Comparison of ENCODE assay signal across 10 mouse cellular contexts in genomic region chr13:113595987-113596386, GRCm38 (mm10). TPM values are rescaled to one million over a fixed set of nuclear protein-coding genes. Genes with fewer than 3 reads are reported as not detected.
DNase-seq lines count a peak whose midpoint lies in the region; ATAC-seq and TF ChIP-seq lines count a peak whose summit lies in the region.
"Had no signal": no experiment of that assay in that cellular context is flagged by ENCODE, and none has a peak within 500 bp of the region (broad histone marks: within the 10 kb centered on the region; RNA-seq: fewer than 3 reads in every experiment).

No protein-coding gene starts in this region.

- no peaks in the 10 kb centered on the region for H3K9me3 ChIP-seq in hindbrain, postnatal 0 days (ENCODE audit: low read length)
- no peaks in the 10 kb centered on the region for H3K9me3 ChIP-seq in hindbrain, embryonic 10.5 days

- H3K4me1 ChIP-seq in hindbrain, postnatal 0 days (ENCODE audit: insufficient read depth, low read length): peaks cover 4% of the 10 kb centered on the region; the same call in 1 of the 2 replicates
- peaks cover 35% of the 10 kb centered on the region for H3K4me1 ChIP-seq in hindbrain, embryonic 10.5 days (replicated peaks)

- WGBS in hindbrain, postnatal 0 days: 30% methylated on average over 8 of the region's 8 CpGs
- 79% methylated on average over 8 of the region's 8 CpGs for WGBS in hindbrain, embryonic 10.5 days

- no peaks in the 10 kb centered on the region for H3K36me3 ChIP-seq in hindbrain, postnatal 0 days (ENCODE audit: insufficient read depth, low read length)
- peaks cover 42% of the 10 kb centered on the region for H3K36me3 ChIP-seq in hindbrain, embryonic 10.5 days

- no peak overlapping the region for H3K4me2 ChIP-seq in hindbrain, postnatal 0 days (ENCODE audit: low read depth, low read length)

- DNase-seq in hindbrain, postnatal 0 days (ENCODE audit: low spot score): no peak
- no peak for DNase-seq in hindbrain, embryonic 10.5 days (ENCODE audit: low spot score)
- peak; percentile 33 for DNase-seq in 3134 (ENCODE audit: extremely low read depth, insufficient read length, low spot score)
- peak; percentile 51 for DNase-seq in cerebellum, adult 11 months
- DNase-seq in layer of hippocampus, postnatal 25 days (ENCODE audit: extremely low spot score in 1 of 2, low spot score in 1 of 2): no peak
- DNase-seq in adrenal gland, adult (ENCODE audit: inconsistent age in 2 of 2, low spot score in 1 of 2): no peak
- DNase-seq in gastrocnemius, postnatal 10 days: no peak
- DNase-seq: adrenal gland, postnatal 10 days; heart, postnatal 14 days had no signal

- ATAC-seq in hindbrain, postnatal 0 days: peak; percentile 31; the same call in 1 of the 2 replicates
- peak; percentile 32 for ATAC-seq in granulocyte monocyte progenitor cell, adult 5-6 weeks (replicated peaks; ENCODE audit: poor library complexity, severe bottlenecking)

- TF ChIP-seq CTCF in hindbrain, postnatal 0 days (IDR thresholded peaks at IDR 0.05; ENCODE audit: low read depth): peak; percentile 25; the same call in 1 of the 2 replicates

- 0 out of 2 replicates have a peak overlapping the region, but pooled peaks have one; percentile 5 for H3K9ac ChIP-seq in hindbrain, postnatal 0 days (replicated peaks; ENCODE audit: low read length)

- H3K27ac ChIP-seq in hindbrain, postnatal 0 days: no peak overlapping the region
- no peak overlapping the region for H3K27ac ChIP-seq in hindbrain, embryonic 10.5 days

- no peaks in the 10 kb centered on the region for H3K27me3 ChIP-seq in hindbrain, postnatal 0 days (ENCODE audit: insufficient read depth, low read length)
- no peaks in the 10 kb centered on the region for H3K27me3 ChIP-seq in hindbrain, embryonic 10.5 days (ENCODE audit: insufficient read depth, poor library complexity, severe bottlenecking)

- no peak overlapping the region for H3K4me3 ChIP-seq in hindbrain, postnatal 0 days (ENCODE audit: low read length)
- no peak overlapping the region for H3K4me3 ChIP-seq in hindbrain, embryonic 10.5 days

RNA-seq across cellular contexts. Expression of gene Snx18, which starts 22.4 kb away (rescaled TPM):
- total RNA-seq in hindbrain, postnatal 0 days (2014; rRNA removed): 38.2 and 44.4 TPM in 2 replicates
- 11.1 and 11.5 TPM in 2 replicates for polyA plus RNA-seq in hindbrain, postnatal 0 days (2015; fragmentation: Nextera tagmentation; extraction: Ambion mirVana)
- polyA plus RNA-seq in hindbrain, embryonic 10.5 days (2016; fragmentation: Nextera tagmentation; extraction: Ambion mirVana): 18.1 and 18.4 TPM in 2 replicates
- 25.5 and 39.0 TPM in 2 replicates for total RNA-seq in granulocyte monocyte progenitor cell, adult 5-6 weeks (2014; fragmentation: Nextera tagmentation)
- 46.2 and 47.1 TPM in 2 replicates for total RNA-seq in granulocyte monocyte progenitor cell, adult 5-6 weeks (2017)
- 10 to 100 TPM; 22.5 to 24.2 TPM for total RNA-seq in layer of hippocampus, postnatal 25 days (2021)
- total RNA-seq in gastrocnemius, postnatal 10 days (2021): 10 to 100 TPM; 20.1 to 25.7 TPM

Comparison
In these comparisons a context has a peak if more than half of its experiments do, and no peak if none do; other contexts are left out.
1. DNase-seq: peak in 3134 (single experiment) and cerebellum, adult 11 months (single experiment); none in hindbrain, postnatal 0 days (single experiment), hindbrain, embryonic 10.5 days (single experiment), layer of hippocampus, postnatal 25 days (0 of 2), adrenal gland, adult (0 of 2) and gastrocnemius, postnatal 10 days (single experiment).